Comparison of ENCODE assay signal across 8 mouse cellular contexts in the genomic region with DNA sequence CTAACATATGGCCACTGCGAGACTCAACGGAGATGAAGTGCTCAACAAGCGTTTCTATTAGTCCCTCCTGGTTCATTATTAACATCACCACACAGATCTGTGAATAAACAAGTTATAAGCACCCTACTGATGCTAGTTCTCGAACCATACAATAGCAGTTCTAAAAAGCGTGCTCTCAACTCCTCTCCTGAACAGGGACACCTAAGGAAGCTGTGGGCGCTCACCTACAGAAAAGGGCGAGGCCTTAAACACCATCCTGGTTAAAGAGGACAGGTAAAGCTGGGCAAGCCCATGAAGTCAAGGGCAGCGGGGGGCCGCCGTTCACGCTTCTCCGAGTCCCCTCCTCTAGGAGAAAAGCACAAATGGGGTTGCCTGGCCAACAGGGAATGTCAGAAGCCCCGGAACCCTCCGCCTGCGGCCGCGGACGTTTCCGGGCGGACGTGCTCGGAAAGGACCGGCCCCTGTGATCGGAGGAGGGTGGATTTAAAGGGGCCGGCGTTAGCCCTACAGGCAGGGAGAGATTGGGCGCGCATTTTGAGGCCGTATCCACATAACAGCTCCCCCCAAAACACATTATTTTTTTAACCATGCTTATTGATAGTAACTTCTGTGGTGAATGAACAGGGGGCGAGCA. TPM values are rescaled to one million over a fixed set of nuclear protein-coding genes. Genes with fewer than 3 reads are reported as not detected.
DNase-seq lines count a peak whose midpoint lies in the region; ATAC-seq lines count a peak whose summit lies in the region.

No protein-coding gene starts in this region.

- WGBS in intestine, embryonic 15.5 days: under 1% methylated on average over 30 of the region's 30 CpGs

- peaks cover 16% of the 10 kb centered on the region for H3K4me1 ChIP-seq in intestine, embryonic 15.5 days (replicated peaks)

- H3K9me3 ChIP-seq in intestine, embryonic 15.5 days: no peaks in the 10 kb centered on the region

- H3K27ac ChIP-seq in intestine, embryonic 15.5 days: peak overlapping the region; percentile 63

- ATAC-seq in intestine, embryonic 15.5 days: peak; percentile 87

- peak; percentile 92 for DNase-seq in adrenal gland, adult 2 months
- peak; percentile 93 for DNase-seq in embryo, embryonic 11 days
- peak; percentile 77 for DNase-seq in gastrocnemius, postnatal 25 days
- peak; percentile 88 to 89 for DNase-seq in left cerebral cortex, postnatal 25 days (ENCODE audit: low spot score in 2 of 2)
- DNase-seq in mesoderm, embryonic 11.5 days (ENCODE audit: low read depth, low spot score): peak; percentile 90
- DNase-seq in right cerebral cortex, postnatal 25 days: peak; percentile 85
- DNase-seq in urinary bladder, postnatal 36 days (ENCODE audit: low spot score in 2 of 2): peak; percentile 79 to 82

- peak overlapping the region; percentile 76 for H3K4me2 ChIP-seq in intestine, embryonic 15.5 days (replicated peaks)

- H3K36me3 ChIP-seq in intestine, embryonic 15.5 days: no peaks in the 10 kb centered on the region

- no peaks in the 10 kb centered on the region for H3K27me3 ChIP-seq in intestine, embryonic 15.5 days (replicated peaks)

- peak overlapping the region; percentile 65 for H3K9ac ChIP-seq in intestine, embryonic 15.5 days

- H3K4me3 ChIP-seq in intestine, embryonic 15.5 days (replicated peaks): peak overlapping the region; percentile 61

- intact Hi-C loops in left cerebral cortex, postnatal 25 days (cut with DNase I): loop anchor here (1.0 kb wide), 1 partner anchor 60 kb away; no protein-coding TSS in a partner anchor

RNA-seq across cellular contexts. Expression of a gene that starts 2.8 kb away (rescaled TPM):
- 10 to 100 TPM; 15.3 to 24.1 TPM for total RNA-seq in adrenal gland, adult 2 months (2021)
- 18.6 and 19.8 TPM in 2 replicates for polyA plus RNA-seq in adrenal gland, adult 2 months (2012; rRNA removed)
- total RNA-seq in gastrocnemius, postnatal 25 days (2021): 10 to 100 TPM; 21.4 to 31.3 TPM
- polyA plus RNA-seq in intestine, embryonic 15.5 days (2015; fragmentation: Nextera tagmentation; extraction: Ambion mirVana): 7.7 TPM in 2 replicates
- total RNA-seq in left cerebral cortex, postnatal 25 days (2021): 1 to 10 TPM; 8.3 to 9.6 TPM

RNA-seq across cellular contexts. Expression of a gene that starts 12.4 kb away (rescaled TPM):
- 100 to 1,000 TPM in 1 of 2 experiments, 10 to 100 TPM in 1; 80.8 to 107 TPM for total RNA-seq in adrenal gland, adult 2 months (2021)
- polyA plus RNA-seq in adrenal gland, adult 2 months (2012; rRNA removed): 15.1 and 17.2 TPM in 2 replicates
- 10 to 100 TPM; 40.9 to 44.1 TPM for total RNA-seq in gastrocnemius, postnatal 25 days (2021)
- polyA plus RNA-seq in intestine, embryonic 15.5 days (2015; fragmentation: Nextera tagmentation; extraction: Ambion mirVana): 86.2 and 98.3 TPM in 2 replicates
- total RNA-seq in left cerebral cortex, postnatal 25 days (2021): 10 to 100 TPM; 93.1 to 97.3 TPM

Comparison
In these comparisons a context has a peak if more than half of its experiments do, and no peak if none do; other contexts are left out.
1. Peak in every context shown above with its lines: DNase-seq, ATAC-seq, H3K4me3 ChIP-seq and H3K27ac ChIP-seq.